Mouse (Mus musculus): Measurements from ENCODE around the gene Thada.
"Not testable (repeated sequence)": the region's sequence is repeated elsewhere in the genome, so short reads cannot be mapped to it uniquely, and the experiment has no call there.

Thada gene

GRCm38 (mm10) chr17:84258638-84259261 lies 207.3 kb downstream of the Thada start:
- no peak for DNase-seq (ENCODE audit: low read depth)

GRCm38 (mm10) chr17:84257927-84258532 lies 208.0 kb downstream of the Thada start:
- no peak for DNase-seq (ENCODE audit: low read depth)

- DNase-seq (ENCODE audit: low read depth) = no peak
Measured at GRCm38 (mm10) chr17:84256278-84256819, 209.7 kb downstream of the Thada start.

- DNase-seq (ENCODE audit: low read depth) = no peak
Measured at GRCm38 (mm10) chr17:84255841-84256240, 210.2 kb downstream of the Thada start.

- DNase-seq (ENCODE audit: low read depth) = no peak
Measured at GRCm38 (mm10) chr17:84251426-84251825, 214.6 kb downstream of the Thada start.

- DNase-seq (ENCODE audit: low read depth) = no peak
Measured at GRCm38 (mm10) chr17:84244182-84244920, 221.7 kb downstream of the Thada start.

GRCm38 (mm10) chr17:84243759-84244158 lies 222.2 kb downstream of the Thada start:
- DNase-seq (ENCODE audit: low read depth) = no peak

- peak; percentile 50 for DNase-seq (ENCODE audit: low read depth)
Measured at GRCm38 (mm10) chr17:84241308-84241957, 224.6 kb downstream of the Thada start.

GRCm38 (mm10) chr17:84239679-84240292 lies 226.2 kb downstream of the Thada start:
- DNase-seq (ENCODE audit: low read depth) = no peak

GRCm38 (mm10) chr17:84238174-84238573 lies 227.8 kb downstream of the Thada start:
- no peak for DNase-seq (ENCODE audit: low read depth)

- DNase-seq (ENCODE audit: low read depth) = no peak
Measured at GRCm38 (mm10) chr17:84236781-84237557, 229.0 kb downstream of the Thada start.

- no peak for DNase-seq (ENCODE audit: low read depth)
Measured at GRCm38 (mm10) chr17:84235399-84235928, 230.5 kb downstream of the Thada start.

- not testable (repeated sequence) for DNase-seq (ENCODE audit: low read depth)
Measured at GRCm38 (mm10) chr17:84234785-84235184, 231.2 kb downstream of the Thada start.

- DNase-seq (ENCODE audit: low read depth) = no peak
Measured at GRCm38 (mm10) chr17:84233758-84234157, 232.2 kb downstream of the Thada start.

- DNase-seq (ENCODE audit: low read depth) = peak; percentile 77
Measured at GRCm38 (mm10) chr17:84231361-84231760, 234.6 kb downstream of the Thada start.

- DNase-seq (ENCODE audit: low read depth) = no peak
Measured at GRCm38 (mm10) chr17:84228223-84228622, 237.8 kb downstream of the Thada start.

GRCm38 (mm10) chr17:84226681-84227080 lies 239.3 kb downstream of the Thada start:
- DNase-seq (ENCODE audit: low read depth) = no peak

- DNase-seq (ENCODE audit: low read depth) = peak; percentile 66
Measured at GRCm38 (mm10) chr17:84226231-84226630, 239.8 kb downstream of the Thada start.

GRCm38 (mm10) chr17:84224217-84224887 lies 241.7 kb downstream of the Thada start:
- DNase-seq (ENCODE audit: low read depth) = no peak

GRCm38 (mm10) chr17:84218841-84219240 lies 247.2 kb downstream of the Thada start:
- not testable (repeated sequence) for DNase-seq (ENCODE audit: low read depth)

Measured in induced T-regulatory cell, adult 2 months (primary cell).